Mouse (Mus musculus) ZHBTc4 (cell line): ENCODE data around the gene Gm21679.
"Not testable (repeated sequence)": the region's sequence is repeated elsewhere in the genome, so short reads cannot be mapped to it uniquely, and the experiment has no call there.

Source experiments
- DNase-seq: peaks from one replicate; pipeline ENCODE4 v3.0.0-alpha.2; 2011; ENCODE audit warnings: low read depth, low spot score

Gm21679 gene

DNA sequence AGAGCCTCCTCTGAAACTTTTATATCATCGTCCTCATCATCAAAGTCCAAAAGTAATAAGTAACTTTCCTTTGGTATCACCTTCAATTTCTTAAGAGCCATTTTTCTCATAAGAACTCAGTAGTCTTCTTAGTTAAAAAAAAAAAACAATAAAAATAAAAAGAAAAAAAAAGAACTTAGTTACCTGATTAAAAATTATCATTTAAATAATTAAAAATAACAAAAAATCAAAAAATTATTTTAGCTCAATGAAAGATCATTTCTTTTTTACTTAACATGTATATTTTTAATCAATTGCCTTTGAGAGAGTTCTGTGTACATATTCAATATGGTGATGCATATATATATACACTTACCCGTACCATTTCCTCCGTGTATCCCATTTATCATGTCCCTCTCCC is at the start of gene Gm21679:
Gene Gm21679, minus strand, starts transcription at position 101 of the 400 bp plus-strand sequence.
- DNase-seq, result not testable (repeated sequence)
